Mouse (Mus musculus) hindbrain, embryonic 15.5 days (tissue): ENCODE measurements around the gene Mylpf. TPM values are rescaled to one million over a fixed set of nuclear protein-coding genes. Genes with fewer than 3 reads are reported as not detected.
"Not testable (repeated sequence)": the region's sequence is repeated elsewhere in the genome, so short reads cannot be mapped to it uniquely, and the experiment has no call there.

Experiments used
- ATAC-seq: fragments of 200-750 bp; cut with Nextera tagmentation; 2 replicates; pipeline ENCODE4 v1.8.0; 2017; ENCODE audit warnings: low read depth, moderate number of reproducible peaks, moderate TSS enrichment; ENCODE audit not compliant: low FRiP score
- H3K27ac ChIP-seq: fragments of 300-500 bp; sonication (generic); replicated peaks from 2 replicates; pipeline ENCODE4 v1.5.1; 2015; ENCODE audit warnings: mild to moderate bottlenecking, inconsistent platforms
- H3K27me3 ChIP-seq: fragments of 300-500 bp; sonication (generic); 2 replicates; pipeline ENCODE4 v1.6.1; 2015; ENCODE audit warnings: control low read depth, inconsistent platforms
- H3K36me3 ChIP-seq: fragments of 300-500 bp; sonication (generic); 2 replicates; pipeline ENCODE4 v1.6.1; 2015; ENCODE audit warnings: control low read depth, inconsistent platforms
- H3K4me1 ChIP-seq: fragments of 300-500 bp; sonication (generic); replicated peaks from 2 replicates; pipeline ENCODE4 v1.6.1; 2015; ENCODE audit warnings: control low read depth, inconsistent platforms
- H3K4me2 ChIP-seq: fragments of 300-500 bp; sonication (generic); 2 replicates; pipeline ENCODE4 v1.6.1; 2015; ENCODE audit warnings: moderate library complexity, mild to moderate bottlenecking, inconsistent platforms
- H3K4me3 ChIP-seq: fragments of 300-500 bp; sonication (generic); 2 replicates; pipeline ENCODE4 v1.5.1; 2015; ENCODE audit warnings: mild to moderate bottlenecking, inconsistent platforms
- H3K9ac ChIP-seq: fragments of 300-500 bp; sonication (generic); 2 replicates; pipeline ENCODE4 v1.6.1; 2015; ENCODE audit warnings: inconsistent platforms
- H3K9me3 ChIP-seq: fragments of 300-500 bp; sonication (generic); 2 replicates; pipeline ENCODE4 v1.6.1; 2016; ENCODE audit warnings: control low read depth, inconsistent platforms
- WGBS: fragments of 180-500 bp; shearing (Covaris S2); methylation state at CpG from one replicate; pipeline ENCODE4 v1.1.7; 2015; 5-methylcytosine and 5-hydroxymethylcytosine counted together
- polyA plus RNA-seq: library from polyadenylated mRNA; unstranded; fragments of >200 nt; fragmentation: Nextera tagmentation; extraction: Ambion mirVana; gene quantifications from 2 replicates; pipeline ENCODE4 v1.2.1, GENCODE M21; 2015

Gene Mylpf
- polyA plus RNA-seq, result 4.9 and 5.0 TPM in 2 replicates

DNA sequence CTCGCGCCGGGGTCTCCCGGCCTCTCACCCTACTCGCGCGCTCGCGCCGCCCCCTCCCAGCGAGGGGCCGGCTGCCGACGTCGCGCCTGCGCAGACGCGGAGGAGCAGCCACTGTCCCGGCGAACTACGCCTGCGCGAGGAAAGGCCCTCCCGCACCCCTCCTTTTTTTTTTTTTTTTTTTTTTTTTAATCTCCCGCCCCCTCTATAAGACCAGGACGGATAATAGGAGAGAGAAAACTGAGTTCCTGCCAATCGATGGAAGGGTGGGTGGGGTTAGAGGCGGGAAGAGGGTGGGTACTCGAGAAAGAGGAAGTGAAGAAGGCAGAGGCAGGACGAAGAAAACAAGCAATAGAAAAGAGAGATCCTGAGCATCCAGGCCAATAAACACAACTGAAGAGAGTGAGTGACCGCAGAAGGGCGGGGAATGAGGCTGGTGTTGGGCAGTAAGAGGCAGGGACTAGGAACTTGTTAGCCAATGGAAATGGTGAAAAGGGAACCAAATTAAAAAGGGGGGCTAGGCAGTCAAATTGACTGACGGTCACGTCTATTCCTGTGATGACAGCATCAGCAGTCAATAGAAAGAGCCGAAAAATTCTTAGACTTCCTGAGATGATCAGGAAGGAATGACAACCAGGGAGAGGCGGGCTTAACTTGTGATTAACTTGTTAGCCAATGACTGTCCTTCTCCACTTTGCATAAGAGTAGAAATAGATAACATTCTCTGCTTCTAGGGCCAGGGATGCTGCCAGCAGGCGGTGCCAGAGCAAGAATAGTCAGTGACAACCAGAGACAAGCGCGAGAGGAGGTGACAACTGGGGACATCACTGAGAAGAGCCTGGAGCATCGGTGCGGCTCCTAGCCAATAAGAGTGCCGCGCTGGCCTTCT, at the start of gene Mylpf:
Gene Mylpf, plus strand, starts transcription at position 338 of the 886 bp plus-strand sequence.
- Histone ChIP-seq H3K27ac (peak within 1 kb of the TSS; percentile 85), H3K9me3 (no peaks in the 10 kb centered on the region), H3K4me2 (peak within 1 kb of the TSS; percentile 98), H3K36me3 (peaks cover 4% of the 10 kb centered on the region; the same call in 1 of the 2 replicates), H3K27me3 (no peaks in the 10 kb centered on the region), H3K4me1 (peaks cover 34% of the 10 kb centered on the region), H3K9ac (peak within 1 kb of the TSS; percentile 95), H3K4me3 (peak within 1 kb of the TSS; percentile 99)
- under 1% methylated on average over 44 of the region's 44 CpGs for WGBS
- peak; percentile 97 for ATAC-seq

GRCm38 (mm10) chr7:127162546-127162945, 46.1 kb upstream of the Mylpf start:
- Histone ChIP-seq H3K9ac (no peak overlapping the region), H3K4me3 (no peak overlapping the region), H3K36me3 (no peaks in the 10 kb centered on the region), H3K27ac (no peak overlapping the region), H3K4me2 (no peak overlapping the region), H3K27me3 (no peaks in the 10 kb centered on the region), H3K4me1 (no peaks in the 10 kb centered on the region), H3K9me3 (no peaks in the 10 kb centered on the region)
- ATAC-seq, result no peak
- WGBS, result 91% methylated on average over 5 of the region's 5 CpGs

GRCm38 (mm10) chr7:127164002-127164401, 44.7 kb upstream of the Mylpf start:
- 84% methylated on average over 4 of the region's 4 CpGs for WGBS

DNA sequence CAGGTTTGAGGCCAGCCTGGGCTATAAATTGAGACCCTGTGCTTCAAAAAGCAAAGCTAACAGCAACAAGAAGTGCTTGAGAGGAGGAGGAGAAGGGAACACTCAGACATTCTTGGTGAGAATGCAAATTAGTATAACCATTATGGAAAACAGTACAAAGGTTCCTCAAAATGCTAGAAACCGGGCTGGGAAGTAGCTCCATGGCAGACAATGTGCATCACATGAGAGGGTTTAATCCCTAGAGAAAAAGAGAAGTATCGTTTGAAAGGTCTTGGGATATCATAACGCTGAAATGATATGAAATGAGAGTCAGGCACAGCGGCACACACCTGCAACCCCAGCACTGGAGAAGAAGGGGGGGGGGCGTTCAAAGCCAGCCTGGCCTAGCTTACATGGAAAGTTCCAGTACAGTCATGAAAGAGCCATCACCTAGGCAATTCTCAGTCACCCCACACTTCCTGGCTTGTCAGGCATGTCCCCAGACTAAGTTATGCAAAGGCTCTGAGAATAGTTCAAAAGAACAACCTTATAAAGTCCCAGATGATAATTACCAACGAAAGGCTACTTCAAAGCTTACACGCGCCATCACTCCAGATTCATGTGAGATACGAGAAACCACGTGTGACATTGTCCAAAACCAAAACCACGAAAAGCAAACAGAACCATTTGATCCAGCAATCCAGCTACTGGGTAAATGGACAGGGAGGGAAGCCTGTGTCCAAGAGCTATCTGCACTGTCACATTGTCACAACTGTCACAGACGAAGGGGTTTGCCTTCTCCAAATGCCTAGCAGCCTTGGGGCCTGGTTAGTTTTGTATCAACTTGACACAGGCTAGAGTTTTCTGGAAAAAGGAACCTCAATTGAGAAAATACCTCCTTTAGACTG, 42.8 kb upstream of the Mylpf start:
- no peaks in the 10 kb centered on the region for H3K36me3 ChIP-seq
- H3K4me2 ChIP-seq, result no peak overlapping the region
- 91% methylated on average over 12 of the region's 12 CpGs for WGBS
- no peaks in the 10 kb centered on the region for H3K9me3 ChIP-seq
- no peaks in the 10 kb centered on the region for H3K27me3 ChIP-seq
- ATAC-seq, result no peak
- no peaks in the 10 kb centered on the region for H3K4me1 ChIP-seq
- no peak overlapping the region for H3K9ac ChIP-seq
- no peak overlapping the region for H3K4me3 ChIP-seq
- no peak overlapping the region for H3K27ac ChIP-seq

More at GRCm38 (mm10) chr7:127164002-127164401, 44.7 kb upstream of the Mylpf start:
- Histone ChIP-seq H3K9me3 (no peaks in the 10 kb centered on the region), H3K36me3 (no peaks in the 10 kb centered on the region), H3K27ac (no peak overlapping the region), H3K9ac (no peak overlapping the region), H3K27me3 (no peaks in the 10 kb centered on the region), H3K4me3 (no peak overlapping the region), H3K4me1 (no peaks in the 10 kb centered on the region), H3K4me2 (no peak overlapping the region)
- no peak for ATAC-seq

DNA sequence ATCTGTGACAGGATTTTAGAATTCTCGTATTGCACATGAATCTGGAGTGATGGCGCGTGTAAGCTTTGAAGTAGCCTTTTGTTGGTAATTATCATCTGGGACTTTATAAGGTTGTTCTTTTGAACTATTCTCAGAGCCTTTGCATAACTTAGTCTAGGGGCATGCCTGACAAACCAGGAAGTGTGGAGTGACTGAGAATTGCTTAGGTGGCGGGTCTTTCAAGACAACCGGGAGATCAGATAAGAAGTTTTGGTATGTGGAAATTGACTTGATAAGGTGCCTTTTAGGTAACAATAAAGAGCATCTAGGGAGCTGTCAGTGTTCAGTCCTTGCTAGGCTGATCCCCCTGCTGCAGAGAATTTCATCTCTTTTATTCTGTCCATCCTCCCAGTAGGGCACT, 42.2 kb upstream of the Mylpf start:
- Histone ChIP-seq H3K9me3 (no peaks in the 10 kb centered on the region), H3K9ac (no peak overlapping the region), H3K4me3 (no peak overlapping the region), H3K27ac (no peak overlapping the region), H3K36me3 (no peaks in the 10 kb centered on the region), H3K4me2 (no peak overlapping the region), H3K4me1 (no peaks in the 10 kb centered on the region), H3K27me3 (no peaks in the 10 kb centered on the region)
- no peak for ATAC-seq
- WGBS, result 89% methylated on average over 5 of the region's 5 CpGs

DNA sequence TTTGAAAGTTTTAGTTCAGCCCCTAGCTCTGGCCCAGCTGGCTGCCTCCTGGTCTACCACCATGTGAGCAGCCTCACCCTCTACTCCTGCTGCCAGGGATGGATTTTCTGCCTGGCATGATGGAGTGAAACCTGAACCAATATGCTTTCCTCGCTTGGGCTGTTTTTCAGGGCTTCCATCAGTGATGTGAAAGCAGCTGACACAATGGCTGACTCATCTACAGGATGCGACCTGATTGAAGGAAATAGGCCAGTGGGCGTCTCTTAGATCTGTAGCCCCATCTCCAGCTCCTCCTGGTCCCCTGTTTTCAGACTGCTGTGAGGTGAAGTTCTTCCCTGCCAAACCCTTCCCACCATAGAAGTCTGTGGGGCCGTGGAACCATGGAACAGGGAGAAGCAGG, 31.8 kb upstream of the Mylpf start:
- Histone ChIP-seq H3K9me3 (no peaks in the 10 kb centered on the region), H3K27ac (no peak overlapping the region), H3K4me1 (no peaks in the 10 kb centered on the region), H3K36me3 (no peaks in the 10 kb centered on the region), H3K4me3 (no peak overlapping the region), H3K27me3 (no peaks in the 10 kb centered on the region), H3K9ac (no peak overlapping the region), H3K4me2 (no peak overlapping the region)
- no peak for ATAC-seq
- 83% methylated on average over 4 of the region's 4 CpGs for WGBS

GRCm38 (mm10) chr7:127180783-127181182, 27.9 kb upstream of the Mylpf start:
- Histone ChIP-seq H3K4me1 (no peaks in the 10 kb centered on the region), H3K9ac (no peak overlapping the region), H3K27me3 (no peaks in the 10 kb centered on the region), H3K9me3 (no peaks in the 10 kb centered on the region), H3K4me3 (no peak overlapping the region), H3K36me3 (no peaks in the 10 kb centered on the region), H3K4me2 (no peak overlapping the region), H3K27ac (no peak overlapping the region)
- 72% methylated on average over 2 of the region's 2 CpGs for WGBS
- no peak for ATAC-seq

- H3K9me3 ChIP-seq, H3K4me2 ChIP-seq, H3K27me3 ChIP-seq, ATAC-seq, H3K27ac ChIP-seq, H3K4me3 ChIP-seq, H3K4me1 ChIP-seq, H3K9ac ChIP-seq, H3K36me3 ChIP-seq: not testable (repeated sequence)
- 41% methylated on average over 3 of the region's 3 CpGs for WGBS
Observed at GRCm38 (mm10) chr7:127181724-127182123, 27.0 kb upstream of the Mylpf start.

DNA sequence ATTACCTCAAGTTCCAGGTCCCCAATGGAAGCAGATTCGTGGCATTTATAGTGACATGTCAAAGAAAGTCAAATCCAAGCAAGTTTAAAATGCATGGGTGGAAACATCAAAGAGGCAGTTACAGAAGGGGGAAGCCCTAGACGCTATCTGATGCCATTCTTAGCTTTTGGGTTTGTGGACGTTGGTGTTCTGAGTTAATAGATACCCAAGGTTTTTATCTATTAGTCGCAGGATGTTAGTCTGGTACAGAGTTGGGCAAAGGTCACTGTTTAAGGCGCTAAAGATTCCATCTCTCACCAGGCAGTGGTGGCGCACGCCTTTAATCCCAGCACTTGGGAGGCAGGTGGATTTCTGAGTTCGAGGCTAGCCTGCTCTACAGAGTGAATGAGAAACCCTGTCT, 25.3 kb upstream of the Mylpf start:
- 84% methylated on average over 8 of the region's 8 CpGs for WGBS
- no peak for ATAC-seq
- no peaks in the 10 kb centered on the region for H3K4me1 ChIP-seq
- no peaks in the 10 kb centered on the region for H3K27me3 ChIP-seq
- no peak overlapping the region for H3K27ac ChIP-seq
- H3K36me3 ChIP-seq, result no peaks in the 10 kb centered on the region
- H3K4me2 ChIP-seq, result no peak overlapping the region
- no peak overlapping the region for H3K9ac ChIP-seq
- no peaks in the 10 kb centered on the region for H3K9me3 ChIP-seq
- H3K4me3 ChIP-seq, result no peak overlapping the region

DNA sequence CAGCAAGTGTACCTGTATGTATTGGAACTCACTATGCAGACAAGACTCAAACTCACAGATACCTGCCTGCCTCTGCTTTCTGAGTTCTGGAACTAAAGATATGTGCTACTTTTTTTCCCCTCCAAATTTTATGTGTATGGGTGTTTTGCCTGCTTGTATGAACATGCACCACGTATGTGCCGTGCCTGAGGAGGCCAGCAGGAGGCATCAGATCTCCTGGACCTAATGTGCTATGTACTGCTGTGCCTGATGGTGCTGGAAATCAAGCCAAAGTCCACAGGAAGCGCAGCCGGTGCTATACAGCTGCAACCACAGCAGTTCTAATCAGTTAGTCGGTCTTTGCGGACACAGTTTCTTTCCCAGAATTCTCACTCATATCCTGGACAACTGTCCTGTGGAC, 24.9 kb upstream of the Mylpf start:
- no peak overlapping the region for H3K9ac ChIP-seq
- H3K9me3 ChIP-seq, result no peaks in the 10 kb centered on the region
- H3K4me3 ChIP-seq, result no peak overlapping the region
- H3K27me3 ChIP-seq, result no peaks in the 10 kb centered on the region
- H3K36me3 ChIP-seq, result no peaks in the 10 kb centered on the region
- H3K27ac ChIP-seq, result no peak overlapping the region
- H3K4me2 ChIP-seq, result no peak overlapping the region
- H3K4me1 ChIP-seq, result no peaks in the 10 kb centered on the region
- no peak for ATAC-seq
- 74% methylated on average over 6 of the region's 6 CpGs for WGBS

DNA sequence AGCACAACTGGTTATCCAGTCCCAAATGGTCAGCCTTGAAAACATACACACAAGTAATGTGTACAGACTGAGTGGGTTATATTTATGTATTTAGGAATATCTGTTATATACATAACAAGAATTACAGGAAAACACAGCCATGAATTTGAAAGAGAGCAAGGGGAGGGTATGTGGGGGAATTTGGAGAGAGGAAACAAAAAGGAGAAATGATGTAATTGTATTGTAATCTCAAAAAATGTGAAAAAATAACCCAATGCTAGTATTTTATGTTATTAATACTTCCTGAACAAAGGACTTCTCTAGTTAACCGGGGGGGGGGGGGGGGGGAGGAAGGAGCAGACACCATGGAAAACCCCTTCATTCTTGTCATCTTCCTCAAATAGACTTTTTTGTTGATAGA, 24.0 kb upstream of the Mylpf start:
- Histone ChIP-seq H3K9ac (no peak overlapping the region), H3K27ac (no peak overlapping the region), H3K4me1 (no peaks in the 10 kb centered on the region), H3K36me3 (no peaks in the 10 kb centered on the region), H3K27me3 (no peaks in the 10 kb centered on the region), H3K4me3 (no peak overlapping the region), H3K4me2 (no peak overlapping the region), H3K9me3 (no peaks in the 10 kb centered on the region)
- WGBS, result 60% methylated on average over 1 of the region's 1 CpGs
- no peak for ATAC-seq

- no peak for ATAC-seq
- Histone ChIP-seq H3K4me2 (no peak overlapping the region), H3K9ac (no peak overlapping the region), H3K27me3 (no peaks in the 10 kb centered on the region), H3K9me3 (no peaks in the 10 kb centered on the region), H3K4me3 (no peak overlapping the region), H3K36me3 (no peaks in the 10 kb centered on the region), H3K4me1 (no peaks in the 10 kb centered on the region), H3K27ac (no peak overlapping the region)
- WGBS, result 74% methylated on average over 3 of the region's 3 CpGs
Observed at GRCm38 (mm10) chr7:127185601-127186000, 23.1 kb upstream of the Mylpf start.
